Mouse (Mus musculus): ENCODE data around the gene Dhx40. TPM values are rescaled to one million over a fixed set of nuclear protein-coding genes. Genes with fewer than 3 reads are reported as not detected.

Gene Dhx40
- total and polyA plus RNA-seq, 2 experiments from 2014 or later, result 18.3 to 28.0 TPM

DNA sequence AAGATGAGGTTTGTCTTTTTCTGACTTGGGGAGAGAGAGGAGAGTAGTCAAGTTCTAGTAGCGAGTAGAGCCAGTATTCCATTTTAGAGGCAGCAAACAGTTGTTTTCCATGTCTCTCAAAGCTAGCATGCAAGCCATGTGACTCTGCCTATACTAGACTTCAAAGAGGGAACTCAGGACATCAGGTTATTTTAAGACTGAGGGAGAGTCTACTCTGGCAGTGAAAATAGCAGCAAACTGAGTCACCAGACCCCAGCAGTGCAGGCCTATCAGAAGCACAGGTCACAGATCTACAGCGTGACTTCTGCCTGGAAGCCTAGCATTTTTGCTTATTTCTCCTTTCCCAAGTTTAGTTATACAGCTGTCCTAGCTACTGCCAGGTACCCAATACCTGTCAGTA is 76.1 kb downstream of the Dhx40 start:
- WGBS, result 87% methylated on average over 2 of the region's 2 CpGs
- Histone ChIP-seq H3K36me3 (ENCODE audit: insufficient read depth) (peaks cover 33% of the 10 kb centered on the region), H3K4me2 (ENCODE audit: low read depth) (no peak overlapping the region), H3K4me1 (ENCODE audit: insufficient read depth) (no peaks in the 10 kb centered on the region), H3K27me3 (ENCODE audit: insufficient read depth, low read length) (no peaks in the 10 kb centered on the region), H3K9me3 (ENCODE audit: low read length) (no peaks in the 10 kb centered on the region), H3K9ac (no peak overlapping the region), H3K27ac (ENCODE audit: low read depth, low read length) (no peak overlapping the region), H3K4me3 (ENCODE audit: low read depth, low read length) (no peak overlapping the region)
- DNase-seq (no peak), ATAC-seq (no peak)
- no peak for TF ChIP-seq CTCF (IDR thresholded peaks at IDR 0.05; ENCODE audit: low read depth)

DNA sequence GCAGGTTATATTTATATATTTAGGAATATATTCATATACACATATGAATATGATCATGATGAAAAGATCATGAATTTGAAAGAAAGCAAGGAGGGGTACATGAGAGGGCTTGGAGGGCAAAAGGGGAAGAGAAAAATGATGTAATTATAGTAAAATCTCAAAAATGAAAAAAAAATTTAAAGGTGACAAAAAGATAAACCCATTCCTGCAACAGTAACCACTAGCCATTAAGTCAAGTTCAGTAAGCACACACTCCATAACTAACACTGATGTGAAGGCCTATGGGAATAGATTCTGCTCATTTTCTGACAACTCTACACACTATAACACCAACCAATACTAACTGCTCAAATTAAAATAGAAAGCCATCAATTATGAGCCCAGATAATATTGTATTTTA is 81.9 kb downstream of the Dhx40 start:
- Histone ChIP-seq H3K36me3 (ENCODE audit: insufficient read depth) (peaks cover 58% of the 10 kb centered on the region), H3K4me3 (ENCODE audit: low read depth, low read length) (no peak overlapping the region), H3K27ac (ENCODE audit: low read depth, low read length) (no peak overlapping the region), H3K4me1 (ENCODE audit: insufficient read depth) (no peaks in the 10 kb centered on the region), H3K9me3 (ENCODE audit: low read length) (no peaks in the 10 kb centered on the region), H3K4me2 (ENCODE audit: low read depth) (no peak overlapping the region), H3K9ac (no peak overlapping the region), H3K27me3 (ENCODE audit: insufficient read depth, low read length) (no peaks in the 10 kb centered on the region)
- ATAC-seq, result no peak
- no peak for DNase-seq
- TF ChIP-seq CTCF (IDR thresholded peaks at IDR 0.05; ENCODE audit: low read depth), result no peak

DNA sequence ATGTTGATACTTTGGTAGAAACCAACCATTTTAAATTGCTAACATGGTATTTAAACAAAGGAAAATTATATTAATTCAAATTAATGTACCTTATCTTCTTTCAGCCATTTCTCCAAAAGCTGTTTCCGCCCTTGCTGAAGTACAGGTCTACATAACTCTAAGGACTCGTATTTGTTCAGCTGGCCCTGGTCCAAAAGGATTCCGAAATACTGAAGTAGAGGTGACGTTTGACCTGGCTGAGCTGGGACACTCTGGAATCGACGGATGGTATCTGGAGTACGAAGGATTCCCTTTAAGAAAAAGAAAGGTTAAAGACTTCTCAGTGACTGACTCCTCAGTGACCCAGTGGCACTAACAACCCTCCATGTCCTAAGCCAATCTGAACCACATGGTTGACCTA is 82.6 kb downstream of the Dhx40 start:
- Histone ChIP-seq H3K9ac (no peak overlapping the region), H3K4me3 (ENCODE audit: low read depth, low read length) (no peak overlapping the region), H3K27ac (ENCODE audit: low read depth, low read length) (no peak overlapping the region), H3K36me3 (ENCODE audit: insufficient read depth) (peaks cover 61% of the 10 kb centered on the region), H3K4me1 (ENCODE audit: insufficient read depth) (no peaks in the 10 kb centered on the region), H3K27me3 (ENCODE audit: insufficient read depth, low read length) (no peaks in the 10 kb centered on the region), H3K4me2 (ENCODE audit: low read depth) (no peak overlapping the region), H3K9me3 (ENCODE audit: low read length) (no peaks in the 10 kb centered on the region)
- ATAC-seq (no peak), DNase-seq (no peak)
- 91% methylated on average over 7 of the region's 7 CpGs for WGBS
- no peak for TF ChIP-seq CTCF (IDR thresholded peaks at IDR 0.05; ENCODE audit: low read depth)

DNA sequence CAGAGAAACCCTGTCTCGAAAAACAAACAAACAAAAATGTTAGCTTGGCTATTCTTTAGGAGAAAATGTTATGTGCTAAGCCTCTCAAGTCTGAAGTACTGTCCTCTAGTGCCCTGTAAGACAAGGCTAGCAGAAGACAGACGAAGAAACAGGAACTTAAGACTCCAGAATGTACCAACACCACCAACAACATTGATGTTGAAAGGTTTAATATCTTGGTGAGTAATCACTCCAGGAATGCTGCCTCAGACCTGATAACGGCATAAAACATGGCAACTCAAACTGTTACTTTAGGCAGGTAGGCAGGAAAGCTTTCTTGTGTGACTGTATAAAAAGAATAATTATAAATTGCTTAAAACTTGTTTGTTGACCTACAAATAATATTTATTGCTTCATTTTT is 83.5 kb downstream of the Dhx40 start:
- 93% methylated on average over 3 of the region's 3 CpGs for WGBS
- peaks cover 64% of the 10 kb centered on the region for H3K36me3 ChIP-seq (ENCODE audit: insufficient read depth)

DNA sequence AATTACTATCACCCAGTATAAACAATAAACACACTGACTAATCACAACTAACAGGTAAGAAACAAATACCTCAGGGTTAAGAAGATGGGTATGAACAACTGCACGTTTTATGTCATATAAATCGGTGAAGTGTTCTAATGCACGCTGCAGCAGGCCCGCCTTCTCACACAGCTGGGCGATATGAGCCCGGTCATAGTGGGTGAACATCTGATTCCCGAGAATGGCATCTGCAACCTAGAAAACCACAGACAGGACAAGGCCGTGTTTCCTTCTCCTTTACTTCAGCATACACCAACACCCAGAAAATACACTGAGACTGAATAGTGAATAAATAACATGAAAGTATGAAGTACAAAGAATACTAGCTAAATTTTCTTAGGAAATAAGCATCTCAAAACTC is 88.2 kb downstream of the Dhx40 start:
- no peak for TF ChIP-seq CTCF (IDR thresholded peaks at IDR 0.05; ENCODE audit: low read depth)
- H3K27ac ChIP-seq (ENCODE audit: low read depth, low read length), result no peak overlapping the region
- no peaks in the 10 kb centered on the region for H3K27me3 ChIP-seq (ENCODE audit: insufficient read depth, low read length)
- H3K9me3 ChIP-seq (ENCODE audit: low read length), result no peaks in the 10 kb centered on the region
- WGBS, result 90% methylated on average over 8 of the region's 8 CpGs
- ATAC-seq (no peak), DNase-seq (no peak)
- H3K9ac ChIP-seq, result no peak overlapping the region
- H3K4me3 ChIP-seq (ENCODE audit: low read depth, low read length), result no peak overlapping the region
- peaks cover 61% of the 10 kb centered on the region for H3K36me3 ChIP-seq (ENCODE audit: insufficient read depth)
- H3K4me1 ChIP-seq (ENCODE audit: insufficient read depth), result no peaks in the 10 kb centered on the region
- H3K4me2 ChIP-seq (ENCODE audit: low read depth), result no peak overlapping the region

More for the DNA sequence above, 83.5 kb downstream of the Dhx40 start:
- Histone ChIP-seq H3K27me3 (ENCODE audit: insufficient read depth, low read length) (no peaks in the 10 kb centered on the region), H3K27ac (ENCODE audit: low read depth, low read length) (no peak overlapping the region), H3K9ac (no peak overlapping the region), H3K9me3 (ENCODE audit: low read length) (no peaks in the 10 kb centered on the region), H3K4me2 (ENCODE audit: low read depth) (no peak overlapping the region), H3K4me3 (ENCODE audit: low read depth, low read length) (no peak overlapping the region), H3K4me1 (ENCODE audit: insufficient read depth) (no peaks in the 10 kb centered on the region)
- DNase-seq (no peak), ATAC-seq (no peak)
- no peak for TF ChIP-seq CTCF (IDR thresholded peaks at IDR 0.05; ENCODE audit: low read depth)

Other genes starting within 250 kb of the Dhx40 start
- 59.5 and 66.7 TPM in 2 replicates for gene Vmp1, start 123.9 kb downstream of the Dhx40 start, total RNA-seq (2014; rRNA removed)
- gene Vmp1, start 123.9 kb downstream of the Dhx40 start, polyA plus RNA-seq (2015; fragmentation: Nextera tagmentation; extraction: Ambion mirVana), result 130 and 131 TPM in 2 replicates
- gene Ptrh2, start 123.8 kb downstream of the Dhx40 start, total RNA-seq (2014; rRNA removed), result 19.4 and 23.8 TPM in 2 replicates
- 27.3 and 29.0 TPM in 2 replicates for gene Ptrh2, start 123.8 kb downstream of the Dhx40 start, polyA plus RNA-seq (2015; fragmentation: Nextera tagmentation; extraction: Ambion mirVana)
- gene Cltc, start 50.2 kb downstream of the Dhx40 start, total RNA-seq (2014; rRNA removed), result 302 and 383 TPM in 2 replicates
- gene Cltc, start 50.2 kb downstream of the Dhx40 start, polyA plus RNA-seq (2015; fragmentation: Nextera tagmentation; extraction: Ambion mirVana), result 82.7 and 122 TPM in 2 replicates
- gene Ypel2, start 186.0 kb upstream of the Dhx40 start, total RNA-seq (2014; rRNA removed), result 5.6 and 6.3 TPM in 2 replicates
- 3.7 and 4.5 TPM in 2 replicates for gene Ypel2, start 186.0 kb upstream of the Dhx40 start, polyA plus RNA-seq (2015; fragmentation: Nextera tagmentation; extraction: Ambion mirVana)

Data from forebrain, postnatal 0 days (tissue).